Mouse (Mus musculus) bone marrow, adult 2 months (tissue): ENCODE data around the gene Asb8. TPM values are rescaled to one million over a fixed set of nuclear protein-coding genes. Genes with fewer than 3 reads are reported as not detected.

Experiments used
- H3K27ac ChIP-seq: fragments of 200-500 bp; 2 replicates; pipeline ENCODE4 v1.5.1; 2012; ENCODE audit warnings: low read depth, mild to moderate bottlenecking, control low read depth, inconsistent platforms, low read length; ENCODE audit not compliant: control insufficient read depth, poor library complexity, insufficient read depth
- H3K4me1 ChIP-seq: fragments of 200-500 bp; 2 replicates; pipeline ENCODE4 v1.6.1; 2011; ENCODE audit warnings: low read length; ENCODE audit not compliant: control insufficient read depth, insufficient read depth
- H3K4me3 ChIP-seq: fragments of 200-500 bp; replicated peaks from 2 replicates; pipeline ENCODE3; 2011; ENCODE audit warnings: mild to moderate bottlenecking, low read depth, low read length, control low read depth; ENCODE audit not compliant: control insufficient read depth
- CTCF ChIP-seq: fragments of 200-500 bp; IDR thresholded peaks from 2 replicates; pipeline ENCODE4 v1.5.1; 2011; ENCODE audit warnings: low read length, control low read depth; ENCODE audit not compliant: control insufficient read depth, insufficient read depth
- POLR2A ChIP-seq: fragments of 200-500 bp; IDR thresholded peaks from 2 replicates; pipeline ENCODE4 v1.6.1; 2011; ENCODE audit warnings: low read depth, mild to moderate bottlenecking, control low read depth, low read length, borderline replicate concordance; ENCODE audit not compliant: control insufficient read depth
- WGBS: fragments of 180-500 bp; shearing (Covaris S2); methylation state at CpG from one replicate; pipeline ENCODE4 v1.1.7; 2018; 5-methylcytosine and 5-hydroxymethylcytosine counted together
- polyA plus RNA-seq: library from polyadenylated mRNA; stranded (reverse); fragments of >200 nt; gene quantifications from 2 replicates; pipeline ENCODE4 v1.2.4, GENCODE M21; 2011; ENCODE audit warnings: low replicate concordance; ENCODE audit not compliant: missing spikeins, insufficient read depth, insufficient read length

Gene Asb8
- polyA plus RNA-seq, 1 experiment, result 12.2 TPM

DNA sequence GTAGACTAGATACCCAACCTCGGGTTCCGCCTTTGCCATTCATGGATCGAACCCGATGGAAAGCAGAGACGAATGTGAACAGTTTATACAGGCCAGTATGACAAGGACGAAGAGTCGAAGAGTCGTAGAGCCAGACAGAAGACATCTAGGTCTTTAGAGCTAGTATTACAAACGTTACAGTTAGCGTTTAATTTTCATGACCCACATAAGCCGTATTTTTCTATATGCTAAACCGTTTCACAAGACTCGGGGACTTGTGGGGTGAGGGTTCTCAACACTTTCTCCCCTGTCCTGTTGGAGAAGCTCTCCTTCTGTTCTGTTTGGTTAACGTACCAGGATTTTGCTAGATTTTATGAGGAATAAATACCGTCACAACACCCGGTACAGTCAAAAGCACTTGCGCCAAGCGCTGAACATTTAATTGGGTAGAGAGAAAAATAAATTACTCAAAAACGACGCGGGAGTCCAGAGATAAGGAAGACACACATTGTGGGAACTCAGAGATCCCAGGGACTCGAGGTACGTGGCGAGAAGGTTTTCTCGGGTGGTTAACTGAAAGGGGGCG is 15.2 kb upstream of the Asb8 start:
- TF ChIP-seq CTCF (no peak), POLR2A (no peak)
- 12% methylated on average over 26 of the region's 26 CpGs for WGBS
- H3K4me1 ChIP-seq, result no peaks in the 10 kb centered on the region

DNA sequence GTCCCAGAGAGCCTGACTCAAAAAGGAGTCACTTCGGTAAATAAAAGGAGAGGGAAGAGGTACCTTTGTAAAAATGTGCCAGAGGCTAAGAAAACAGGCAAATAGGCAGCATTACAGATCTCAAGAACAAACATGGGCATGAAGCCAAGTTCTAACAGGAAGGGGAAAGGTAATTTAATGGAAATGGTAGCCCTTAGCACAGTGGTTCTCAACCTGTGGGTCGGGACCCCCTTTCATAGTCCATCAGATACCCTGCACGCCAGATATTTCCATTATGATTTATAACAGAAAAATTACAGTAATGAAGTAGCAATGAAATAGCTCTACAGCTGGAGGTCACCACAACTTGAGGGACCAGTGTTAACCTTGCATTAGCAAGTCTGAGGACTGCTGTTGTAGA is 11.9 kb upstream of the Asb8 start:
- no peaks in the 10 kb centered on the region for H3K4me1 ChIP-seq
- 65% methylated on average over 3 of the region's 3 CpGs for whole genome bisulfite sequencing
- no peak overlapping the region for H3K4me3 ChIP-seq
- H3K27ac ChIP-seq, result no peak overlapping the region
- no peak for TF ChIP-seq CTCF
- TF ChIP-seq POLR2A, result no peak

More for the DNA sequence above, 15.2 kb upstream of the Asb8 start:
- Histone ChIP-seq H3K27ac (no peak overlapping the region), H3K4me3 (no peak overlapping the region)

DNA sequence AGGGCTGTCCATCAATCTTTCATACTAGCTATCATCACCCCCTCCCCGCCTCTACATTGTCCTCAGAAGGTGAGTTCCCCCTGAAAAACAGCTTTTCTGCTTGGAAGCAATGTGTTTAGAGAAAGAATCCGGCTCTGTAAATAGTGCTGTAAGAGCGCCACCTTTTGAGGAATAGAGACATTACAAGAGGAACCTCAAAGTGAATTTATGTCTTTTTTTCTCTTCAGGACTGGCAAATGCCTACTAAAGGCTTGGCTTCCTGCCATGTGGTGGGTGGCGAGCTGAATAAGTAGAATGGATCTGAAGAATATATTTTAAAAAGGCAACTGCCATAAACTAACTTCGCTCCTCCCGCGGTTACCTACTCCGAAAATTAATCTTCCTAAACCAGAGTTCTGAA is 8.4 kb upstream of the Asb8 start:
- Histone ChIP-seq H3K4me1 (no peaks in the 10 kb centered on the region), H3K4me3 (no peak overlapping the region), H3K27ac (no peak overlapping the region)
- no peak for TF ChIP-seq CTCF
- no peak for TF ChIP-seq POLR2A
- WGBS, result 32% methylated on average over 8 of the region's 8 CpGs

DNA sequence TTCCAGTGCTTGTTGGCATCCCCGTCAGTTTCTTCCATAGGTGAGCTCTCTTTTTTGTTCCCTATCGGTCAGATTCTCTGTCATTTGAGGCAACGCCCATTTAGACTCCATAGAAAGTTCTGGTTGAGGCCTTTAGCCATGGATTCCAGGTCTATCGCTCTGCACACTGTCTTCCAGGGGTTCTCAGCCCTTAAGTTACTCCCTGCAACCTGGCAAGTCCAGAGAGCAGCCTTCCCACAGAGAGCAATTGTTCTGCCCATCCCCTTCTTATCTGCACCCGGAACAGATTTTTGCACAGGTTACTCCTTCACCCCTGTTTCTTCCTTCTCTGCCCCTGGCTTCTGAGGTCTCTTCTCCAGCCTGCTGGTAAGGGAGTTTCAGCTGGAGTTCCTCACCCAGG is 6.7 kb upstream of the Asb8 start:
- WGBS, result 66% methylated on average over 5 of the region's 5 CpGs
- Histone ChIP-seq H3K4me3 (no peak overlapping the region), H3K4me1 (no peaks in the 10 kb centered on the region), H3K27ac (no peak overlapping the region)
- TF ChIP-seq CTCF (no peak), POLR2A (no peak)

DNA sequence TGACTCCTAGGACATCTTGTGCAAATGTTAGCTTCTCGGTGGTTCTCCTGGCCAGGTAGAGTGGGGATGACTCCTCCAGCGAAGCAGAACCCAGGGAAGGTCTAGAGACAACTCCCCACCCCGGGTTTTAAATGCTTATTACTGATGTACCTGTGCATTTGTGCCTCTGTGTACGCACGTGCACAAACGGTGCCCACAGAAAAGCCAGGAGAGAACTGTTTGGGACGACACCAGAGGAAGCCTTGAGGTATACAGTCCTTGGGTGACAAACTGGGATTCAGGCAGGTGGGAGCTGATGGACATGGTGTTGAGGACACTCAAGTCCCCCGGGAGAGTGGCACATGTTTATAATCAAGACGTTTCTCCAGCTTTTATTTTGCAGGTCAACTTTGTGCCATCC is 5.5 kb upstream of the Asb8 start:
- Histone ChIP-seq H3K27ac (no peak overlapping the region), H3K4me3 (no peak overlapping the region), H3K4me1 (no peaks in the 10 kb centered on the region)
- TF ChIP-seq POLR2A, result no peak
- TF ChIP-seq CTCF, result no peak
- 63% methylated on average over 9 of the region's 9 CpGs for WGBS

DNA sequence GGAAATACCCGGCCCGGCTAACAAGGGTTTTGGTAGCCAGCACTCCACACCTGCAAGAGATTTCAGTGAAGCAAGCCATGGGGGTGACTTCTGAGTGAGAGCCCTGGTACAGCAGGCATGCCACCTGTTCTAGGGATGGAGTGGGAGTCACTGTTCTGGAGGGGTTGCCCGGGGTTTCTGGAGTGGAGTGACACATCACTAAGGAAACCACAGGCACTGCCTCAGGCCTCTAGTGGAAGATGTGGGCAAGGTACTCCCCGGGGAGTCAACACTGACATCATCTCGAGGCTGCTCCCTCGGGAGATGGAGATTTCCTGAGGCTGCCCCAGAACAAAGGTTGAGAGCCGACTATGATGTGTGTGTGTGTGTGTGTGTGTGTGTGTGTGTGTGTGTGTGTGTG is 4.9 kb upstream of the Asb8 start:
- no peaks in the 10 kb centered on the region for H3K4me1 ChIP-seq
- WGBS, result 20% methylated on average over 7 of the region's 7 CpGs
- H3K4me3 ChIP-seq, result no peak overlapping the region
- TF ChIP-seq CTCF (no peak), POLR2A (no peak)
- H3K27ac ChIP-seq, result no peak overlapping the region

DNA sequence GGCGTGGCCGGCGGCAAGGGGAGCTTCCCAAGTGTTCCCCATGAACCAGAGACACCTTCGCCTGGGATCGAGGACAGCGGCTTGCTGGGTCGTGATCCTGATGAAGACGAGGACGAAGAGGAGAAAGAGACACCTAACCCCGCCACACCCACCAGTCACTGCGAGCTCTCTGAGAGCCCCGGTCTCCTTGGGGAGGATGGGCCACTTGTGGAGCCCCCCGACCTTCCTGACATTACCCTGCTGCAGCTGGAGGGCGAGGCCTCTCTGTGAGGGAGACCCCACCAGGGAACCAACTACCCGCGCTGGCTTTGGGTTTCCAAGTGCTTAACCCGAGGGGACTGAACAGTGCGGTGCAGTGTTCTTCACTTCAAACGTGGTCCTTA is 3.2 kb upstream of the Asb8 start:
- no peak for TF ChIP-seq CTCF
- no peak for TF ChIP-seq POLR2A
- no peak overlapping the region for H3K27ac ChIP-seq
- 9% methylated on average over 19 of the region's 19 CpGs for WGBS
- no peaks in the 10 kb centered on the region for H3K4me1 ChIP-seq
- H3K4me3 ChIP-seq, result no peak overlapping the region

DNA sequence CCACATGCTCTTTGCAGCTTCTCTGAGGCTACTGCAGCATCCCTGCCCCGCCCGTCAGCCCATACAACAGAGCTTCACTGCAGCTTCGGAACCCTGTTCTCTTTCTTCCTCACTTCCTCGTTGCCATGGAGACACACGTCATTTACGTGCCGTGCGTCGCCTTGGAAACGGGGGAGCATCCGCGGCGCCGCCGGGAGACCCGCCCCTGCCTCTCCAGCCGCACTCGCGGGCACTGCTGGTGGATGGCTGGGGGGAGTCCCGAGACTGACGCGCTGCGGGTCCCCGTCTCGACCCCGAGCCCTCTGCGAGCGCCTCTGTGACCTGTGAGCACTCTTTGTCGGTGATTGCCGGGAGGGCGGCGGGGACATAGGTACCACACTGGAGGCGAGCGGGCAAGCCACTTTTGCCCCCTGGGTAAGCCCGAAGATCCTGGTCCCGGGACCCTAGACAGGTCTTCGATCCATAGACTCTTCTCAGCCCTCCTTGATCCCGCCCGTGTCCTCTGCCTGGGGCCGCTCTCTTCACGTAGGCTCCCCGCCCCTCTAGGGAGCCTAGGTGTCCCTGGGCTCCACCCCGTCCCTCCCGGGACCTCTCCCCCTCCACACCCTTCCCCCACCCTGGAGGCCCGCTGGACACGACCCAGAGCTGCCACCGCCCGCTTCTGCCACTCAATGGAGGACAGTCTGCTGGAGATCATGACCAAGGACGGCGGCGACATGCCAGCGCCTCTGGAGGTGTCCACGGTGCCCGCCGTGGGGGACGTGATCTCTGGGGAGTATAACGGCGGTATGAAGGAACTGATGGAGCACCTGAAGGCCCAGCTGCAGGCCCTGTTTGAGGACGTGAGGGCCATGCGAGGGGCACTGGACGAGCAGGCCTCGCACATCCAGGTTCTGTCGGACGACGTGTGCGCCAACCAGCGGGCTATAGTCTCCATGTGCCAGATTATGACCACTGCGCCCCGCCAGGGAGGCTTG is 2.5 kb upstream of the Asb8 start:
- Histone ChIP-seq H3K27ac (no peak overlapping the region), H3K4me1 (no peaks in the 10 kb centered on the region), H3K4me3 (no peak overlapping the region)
- WGBS, result 4% methylated on average over 69 of the region's 69 CpGs
- TF ChIP-seq CTCF, result no peak
- no peak for TF ChIP-seq POLR2A
